Mouse (Mus musculus): Measurements from ENCODE around the gene Grin1. TPM values are rescaled to one million over a fixed set of nuclear protein-coding genes. Genes with fewer than 3 reads are reported as not detected.
A peak's percentile ranks its signal among the peaks of the same experiment; 100 is the strongest.
"Not testable (repeated sequence)": the region's sequence is repeated elsewhere in the genome, so short reads cannot be mapped to it uniquely, and the experiment has no call there.

The Grin1 gene
- total RNA-seq, 2 experiments from 2014 or later, result not detected

DNA sequence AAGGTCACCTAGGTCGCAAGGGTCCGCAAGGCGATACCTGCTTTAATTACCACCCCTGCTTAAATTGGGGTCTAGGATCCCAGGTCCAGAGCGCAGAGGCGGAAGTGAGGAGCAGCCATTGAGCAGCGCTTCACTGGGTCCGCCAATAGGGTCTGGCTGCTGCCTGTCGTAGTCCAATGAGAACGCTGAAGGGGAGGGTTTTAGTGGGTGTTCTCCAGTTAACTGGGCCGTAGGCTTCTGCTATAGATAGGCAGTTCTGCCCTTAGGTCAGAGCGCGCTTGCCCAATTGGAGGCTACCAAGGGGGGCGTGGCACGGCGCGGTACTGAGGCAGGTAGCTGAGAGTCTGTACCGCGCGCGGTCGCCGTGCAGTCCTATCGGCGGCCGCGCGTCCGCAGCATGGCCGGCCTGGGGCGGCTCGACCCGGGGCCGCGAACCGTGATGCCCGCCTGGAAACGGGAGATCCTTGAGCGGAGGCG lies 56.7 kb downstream of the Grin1 start, which contains the start of gene Tprn:
Gene Tprn (plus strand): TSS at position 328 of the 477 bp plus-strand sequence.
- peak; percentile 92 to 93 for DNase-seq
- intact Hi-C loops (cut with DNase I), result no loop called here

- intact Hi-C loops (cut with DNase I), result no loop called here
- DNase-seq, result no peak
Observed at GRCm38 (mm10) chr2:25261870-25262269, 57.1 kb downstream of the Grin1 start.

DNA sequence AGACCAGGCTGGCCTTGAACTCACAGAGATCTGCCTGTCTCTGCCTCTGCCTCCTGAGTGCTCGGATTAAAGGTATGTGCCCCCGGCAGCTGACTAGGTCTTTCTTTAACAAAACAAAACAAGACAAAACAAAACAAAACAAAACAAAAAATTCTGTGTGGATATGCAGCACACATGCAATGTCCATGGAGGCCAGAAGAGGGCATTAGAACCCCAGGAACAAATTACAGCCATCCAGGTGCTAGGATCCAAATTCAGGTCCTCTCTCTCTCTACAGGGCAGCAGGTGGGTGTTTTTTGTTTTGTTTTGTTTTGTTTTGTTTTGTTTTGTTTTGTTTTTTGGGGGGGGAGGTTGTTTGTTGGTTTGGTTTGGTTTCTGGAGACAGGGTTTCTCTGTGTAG lies 60.1 kb downstream of the Grin1 start:
- intact Hi-C loops (cut with DNase I), result no loop called here
- no peak for DNase-seq

DNA sequence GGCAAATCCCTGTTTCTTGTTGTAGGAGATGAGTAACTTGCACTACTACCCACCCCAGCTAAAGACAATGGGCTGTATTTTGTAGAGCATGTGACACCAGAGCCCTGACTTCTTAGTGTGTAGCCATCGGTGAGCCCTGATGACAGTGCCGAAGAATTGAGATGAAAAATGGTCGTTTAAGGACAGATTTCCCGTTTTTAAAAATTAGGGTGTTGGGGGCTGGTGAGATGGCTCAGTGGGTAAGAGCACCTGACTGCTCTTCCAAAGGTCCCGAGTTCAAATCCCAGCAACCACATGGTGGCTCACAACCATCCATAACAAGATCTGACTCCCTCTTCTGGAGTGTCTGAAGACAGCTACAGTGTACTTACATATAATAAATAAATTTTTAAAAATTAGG lies 61.7 kb downstream of the Grin1 start:
- intact Hi-C loops (cut with DNase I); DNase-seq: not testable (repeated sequence)

DNA sequence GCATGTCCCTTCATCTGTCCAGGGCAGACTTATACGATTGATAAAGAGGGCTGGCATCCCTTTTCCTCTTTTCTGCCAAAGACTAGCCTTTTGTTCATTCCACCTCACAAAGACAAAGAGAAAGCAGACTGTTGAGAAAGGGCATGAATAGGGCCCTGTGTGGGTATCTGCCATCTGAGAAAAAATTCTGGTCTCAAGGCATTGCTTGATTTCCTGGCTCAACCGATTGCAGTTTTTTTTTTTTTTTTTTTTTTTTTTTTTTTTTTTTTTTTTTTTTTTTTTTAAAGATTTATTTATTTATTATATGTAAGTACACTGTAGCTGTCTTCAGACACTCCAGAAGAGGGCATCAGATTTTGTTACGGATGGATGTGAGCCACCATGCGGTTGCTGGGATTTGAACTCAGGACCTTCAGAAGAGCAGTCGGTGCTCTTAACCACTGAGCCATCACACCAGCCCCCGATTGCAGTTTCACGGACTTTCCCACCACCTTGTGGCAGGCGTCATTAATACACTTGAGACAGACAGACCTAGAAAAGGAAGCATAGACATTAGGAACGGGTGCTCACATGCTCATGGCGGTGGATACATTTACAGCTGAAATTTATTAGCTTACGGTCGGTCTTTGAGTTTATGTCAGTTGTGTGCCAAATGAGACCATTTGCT lies 62.4 kb downstream of the Grin1 start:
- peak; percentile 44 to 64 for DNase-seq
- intact Hi-C loops (cut with DNase I), result not testable (repeated sequence)

- intact Hi-C loops (cut with DNase I), result loop anchor here (2.0 kb wide), 1 partner anchor 61 kb away; no protein-coding TSS in a partner anchor
- DNase-seq, result peak; percentile 85 to 89
Observed at GRCm38 (mm10) chr2:25255284-25255779, 63.7 kb downstream of the Grin1 start, which contains the start of gene Tmem203. Gene Tmem203 (plus strand): TSS chr2:25255439.

GRCm38 (mm10) chr2:25252331-25252730 lies 66.7 kb downstream of the Grin1 start:
- DNase-seq, result no peak

GRCm38 (mm10) chr2:25246183-25247072 lies 72.6 kb downstream of the Grin1 start, which contains the start of gene AL732309.1:
Gene AL732309.1 (minus strand): TSS chr2:25246863.
- intact Hi-C loops (cut with DNase I), result no loop called here
- DNase-seq, result no peak

More at GRCm38 (mm10) chr2:25252331-25252730, 66.7 kb downstream of the Grin1 start:
- intact Hi-C loops (cut with DNase I), result loop anchor here (2.0 to 5.0 kb wide), 2 partner anchors 24 to 155 kb away; partner anchors contain the start of gene Noxa1

GRCm38 (mm10) chr2:25244144-25244543 lies 74.8 kb downstream of the Grin1 start:
- intact Hi-C loops (cut with DNase I), result no loop called here
- DNase-seq, result no peak

DNA sequence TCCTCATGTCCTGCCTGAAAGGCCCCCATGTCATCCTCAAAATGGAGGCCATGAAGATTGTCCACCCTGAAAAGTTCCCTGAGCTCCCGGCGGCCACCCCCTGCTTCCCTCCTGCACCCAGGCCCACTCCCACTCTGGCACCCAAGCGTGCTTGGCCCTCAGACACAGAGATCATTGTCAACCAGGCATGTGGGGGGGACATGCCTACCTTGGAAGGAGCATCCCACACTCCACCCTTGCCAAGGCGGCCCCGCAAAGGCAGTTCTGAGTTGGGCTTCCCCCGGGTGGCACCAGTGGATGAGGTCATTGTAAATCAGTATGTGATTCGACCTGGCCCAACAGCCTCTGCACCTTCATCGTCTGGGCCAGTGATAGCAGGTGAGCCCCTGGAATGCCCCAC lies 75.6 kb downstream of the Grin1 start:
- intact Hi-C loops (cut with DNase I), result no loop called here
- DNase-seq, result no peak

- intact Hi-C loops (cut with DNase I), result no loop called here
- DNase-seq, result no peak
Observed at GRCm38 (mm10) chr2:25242101-25242506, 76.9 kb downstream of the Grin1 start, which contains the start of the genes Rnf208 and Cysrt1. Gene Rnf208 (plus strand): TSS chr2:25242255. Gene Cysrt1 (minus strand): TSS chr2:25242452.

DNA sequence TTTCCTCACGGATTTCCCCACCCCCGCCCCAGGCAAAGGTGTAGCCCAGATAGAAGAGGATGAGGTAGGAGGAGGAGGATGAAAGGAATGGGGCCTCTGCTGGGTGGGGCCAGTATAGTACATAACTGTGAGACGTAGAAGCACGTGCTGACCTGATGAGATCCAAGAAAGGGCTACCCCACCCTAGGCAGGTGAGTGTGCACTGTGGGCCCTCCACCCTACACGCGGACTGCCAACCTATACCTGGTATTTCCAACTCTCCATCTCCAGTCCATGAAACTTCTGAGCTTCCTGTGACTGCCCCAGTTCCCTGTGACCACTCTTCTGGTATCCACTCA lies 77.6 kb downstream of the Grin1 start:
- intact Hi-C loops (cut with DNase I), result no loop called here
- DNase-seq, result no peak

Other genes starting within 250 kb of the Grin1 start
- not detected for gene Entpd8, start 238.9 kb downstream of the Grin1 start, total RNA-seq (2021)
- not detected for gene Noxa1, start 224.0 kb downstream of the Grin1 start, total RNA-seq (2021)
- gene Nrarp, start 138.4 kb downstream of the Grin1 start, total RNA-seq (2021), result 10 to 100 TPM; 14.0 to 15.0 TPM
- 1 to 10 TPM; 5.0 to 5.5 TPM for gene Tor4a, start 122.3 kb downstream of the Grin1 start, total RNA-seq (2021)
- gene Nelfb, start 107.7 kb downstream of the Grin1 start, total RNA-seq (2021), result 10 to 100 TPM; 35.7 to 36.2 TPM
- not detected for gene Stpg3, start 104.5 kb downstream of the Grin1 start, total RNA-seq (2021)
- not detected for gene Fam166a, start 100.4 kb downstream of the Grin1 start, total RNA-seq (2021)
- 100 to 1,000 TPM; 205 to 231 TPM for gene Tubb4b, start 94.5 kb downstream of the Grin1 start, total RNA-seq (2021)
- not detected for gene Slc34a3, start 84.8 kb downstream of the Grin1 start, total RNA-seq (2021)
- gene Rnf224, start 82.4 kb downstream of the Grin1 start, total RNA-seq (2021), result not detected
- gene Rnf208, start 76.9 kb downstream of the Grin1 start, total RNA-seq (2021), result under 1 TPM; 0.41 to 0.63 TPM
- gene Cysrt1, start 76.7 kb downstream of the Grin1 start, total RNA-seq (2021), result not detected
- gene AL732309.1, start 72.3 kb downstream of the Grin1 start, total RNA-seq (2021), result 1 to 10 TPM; 1.9 to 2.4 TPM
- gene Tmem203, start 63.7 kb downstream of the Grin1 start, total RNA-seq (2021), result 10 to 100 TPM; 12.7 to 13.4 TPM
- gene Tprn, start 56.6 kb downstream of the Grin1 start, total RNA-seq (2021), result 1 to 10 TPM; 5.7 to 7.6 TPM
- 10 to 100 TPM; 38.3 to 46.9 TPM for gene Ssna1, start 46.7 kb downstream of the Grin1 start, total RNA-seq (2021)
- gene Anapc2, start 46.7 kb downstream of the Grin1 start, total RNA-seq (2021), result 10 to 100 TPM; 44.0 to 44.1 TPM
- not detected for gene Tmem210, start 31.0 kb downstream of the Grin1 start, total RNA-seq (2021)
- under 1 TPM in 1 of 2 experiments, not detected in 1; 0.55 TPM for gene Lrrc26, start 29.3 kb downstream of the Grin1 start, total RNA-seq (2021)
- 10 to 100 TPM; 22.1 to 22.2 TPM for gene Man1b1, start 13.2 kb upstream of the Grin1 start, total RNA-seq (2021)
- 1 to 10 TPM; 2.7 to 3.9 TPM for gene Dpp7, start 37.2 kb upstream of the Grin1 start, total RNA-seq (2021)
- gene Uap1l1, start 46.5 kb upstream of the Grin1 start, total RNA-seq (2021), result 1 to 10 TPM; 4.5 to 6.0 TPM
- gene Sapcd2, start 53.1 kb upstream of the Grin1 start, total RNA-seq (2021), result 1 to 10 TPM in 1 of 2 experiments, under 1 TPM in 1; 0.88 to 1.5 TPM
- 10 to 100 TPM; 16.1 to 17.0 TPM for gene Entpd2, start 76.7 kb upstream of the Grin1 start, total RNA-seq (2021)
- 10 to 100 TPM; 33.8 to 37.1 TPM for gene Npdc1, start 80.2 kb upstream of the Grin1 start, total RNA-seq (2021)
- gene Fut7, start 104.1 kb upstream of the Grin1 start, total RNA-seq (2021), result not detected
- gene Abca2, start 109.5 kb upstream of the Grin1 start, total RNA-seq (2021), result 10 to 100 TPM; 22.0 to 24.4 TPM
- 1 to 10 TPM; 3.0 to 3.9 TPM for gene Clic3, start 137.7 kb upstream of the Grin1 start, total RNA-seq (2021)
- 10 to 100 TPM; 22.9 to 23.4 TPM for gene Paxx, start 141.9 kb upstream of the Grin1 start, total RNA-seq (2021)
- gene Ptgds, start 150.9 kb upstream of the Grin1 start, total RNA-seq (2021), result 10 to 100 TPM; 30.9 to 38.6 TPM
- not detected for gene Lcn12, start 174.7 kb upstream of the Grin1 start, total RNA-seq (2021)
- 10 to 100 TPM; 92.0 to 96.2 TPM for gene Fbxw5, start 181.6 kb upstream of the Grin1 start, total RNA-seq (2021)
- under 1 TPM; 0.51 to 0.98 TPM for gene C8g, start 182.5 kb upstream of the Grin1 start, total RNA-seq (2021)
- 10 to 100 TPM; 16.6 to 16.7 TPM for gene Traf2, start 227.8 kb upstream of the Grin1 start, total RNA-seq (2021)
- gene Edf1, start 238.7 kb upstream of the Grin1 start, total RNA-seq (2021), result 100 to 1,000 TPM; 175 to 185 TPM

All from heart, postnatal 14 days (tissue).